In the genomic region with DNA sequence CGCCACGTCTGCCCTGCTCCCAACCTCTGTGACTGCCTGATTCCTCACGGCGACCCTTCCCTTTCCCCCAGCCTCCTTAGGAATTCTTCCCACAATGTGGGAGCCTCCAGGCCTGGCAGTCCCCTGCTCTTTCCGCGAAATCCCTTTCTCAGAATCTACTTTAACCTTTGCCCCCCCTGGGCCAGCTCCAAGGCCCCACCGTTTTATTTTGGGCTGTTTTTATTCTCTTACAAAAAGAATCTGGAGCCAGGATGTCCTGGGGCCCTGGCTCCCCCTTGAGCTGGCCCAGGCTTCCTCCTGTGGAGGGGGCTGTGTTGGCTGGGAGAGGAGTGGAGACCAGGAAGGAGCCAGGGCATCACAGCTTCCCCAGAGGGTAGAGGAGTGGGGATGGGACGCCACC, we compare ENCODE assay signal across 10 mouse cellular contexts.
DNase-seq lines count a peak whose midpoint lies in the region; ATAC-seq and TF ChIP-seq lines count a peak whose summit lies in the region.
"Had no signal": no experiment of that assay in that cellular context is flagged by ENCODE, and none has a peak within 500 bp of the region (broad histone marks: within the 10 kb centered on the region; RNA-seq: fewer than 3 reads in every experiment).

No protein-coding gene starts in this region.

- intact Hi-C loops in heart, postnatal 25 days (cut with DNase I) = no loop called here

- H3K9ac ChIP-seq in liver, adult 2 months (ENCODE audit: low read depth, low read length) = peak overlapping the region; percentile 42; the same call in 1 of the 2 replicates
- H3K9ac ChIP-seq in embryonic facial prominence, embryonic 15.5 days = no peak overlapping the region
- no peak overlapping the region for H3K9ac ChIP-seq in intestine, embryonic 16.5 days (ENCODE audit: low read depth, low read length)

- H3K79me2 ChIP-seq in liver, adult 2 months (ENCODE audit: control insufficient read depth, insufficient read depth, low read length) = no peaks in the 10 kb centered on the region

- H3K4me3 ChIP-seq in liver, adult 2 months (ENCODE audit: insufficient read depth, low read depth, low read length) = no peak overlapping the region
- H3K4me3 ChIP-seq in embryonic facial prominence, embryonic 15.5 days (replicated peaks) = no peak overlapping the region
- no peak overlapping the region for H3K4me3 ChIP-seq in intestine, embryonic 16.5 days (ENCODE audit: low read length)
- H3K4me3 ChIP-seq: myocyte had no signal

- peaks cover 31% of the 10 kb centered on the region for H3K36me3 ChIP-seq in liver, adult 2 months (ENCODE audit: control insufficient read depth, insufficient read depth, low read length)
- peaks cover 68% of the 10 kb centered on the region for H3K36me3 ChIP-seq in embryonic facial prominence, embryonic 15.5 days
- peaks cover 16% of the 10 kb centered on the region for H3K36me3 ChIP-seq in intestine, embryonic 16.5 days (ENCODE audit: control insufficient read depth, insufficient read depth, low read length)

- peak; percentile 94 for DNase-seq in heart, adult 11 months
- DNase-seq in heart, postnatal 25 days (ENCODE audit: low spot score) = no peak
- DNase-seq in liver, adult 2 months (ENCODE audit: extremely low read depth, low read depth, low spot score) = no peak
- no peak for DNase-seq in liver
- DNase-seq in kidney, postnatal 25 days = peak; percentile 76 to 82
- no peak for DNase-seq in spleen, postnatal 36 days (ENCODE audit: low spot score in 2 of 2)

- peak overlapping the region; percentile 54 for H3K27ac ChIP-seq in liver, adult 2 months (replicated peaks; ENCODE audit: insufficient read depth, low read depth, low read length)
- H3K27ac ChIP-seq in embryonic facial prominence, embryonic 15.5 days (replicated peaks) = peak overlapping the region; percentile 71
- no peak overlapping the region for H3K27ac ChIP-seq in intestine, embryonic 16.5 days (ENCODE audit: low read length)

- H3K9me3 ChIP-seq in embryonic facial prominence, embryonic 15.5 days (replicated peaks) = no peaks in the 10 kb centered on the region
- 0 out of 2 replicates have a peak, but pooled peaks cover 3% of the 10 kb centered on the region for H3K9me3 ChIP-seq in intestine, embryonic 16.5 days (ENCODE audit: control insufficient read depth, low read length)

- no peak for TF ChIP-seq POLR2A in liver, adult 2 months (IDR thresholded peaks at IDR 0.05; ENCODE audit: extremely low read depth, insufficient read depth, low read length)

- H3K27me3 ChIP-seq in liver, adult 2 months (ENCODE audit: control insufficient read depth, insufficient read depth, low read length) = no peaks in the 10 kb centered on the region
- no peaks in the 10 kb centered on the region for H3K27me3 ChIP-seq in embryonic facial prominence, embryonic 15.5 days
- no peaks in the 10 kb centered on the region for H3K27me3 ChIP-seq in intestine, embryonic 16.5 days (replicated peaks; ENCODE audit: control insufficient read depth, insufficient read depth, low read length)

- no peak overlapping the region for H3K4me2 ChIP-seq in embryonic facial prominence, embryonic 15.5 days (replicated peaks)
- no peak overlapping the region for H3K4me2 ChIP-seq in intestine, embryonic 16.5 days (ENCODE audit: low read depth, low read length)

- no peak for TF ChIP-seq CTCF in liver, adult 2 months (IDR thresholded peaks at IDR 0.05; ENCODE audit: low read depth, low read length)

- peaks cover 8% of the 10 kb centered on the region for H3K4me1 ChIP-seq in liver, adult 2 months (ENCODE audit: control insufficient read depth, insufficient read depth, low read length)
- peaks cover 15% of the 10 kb centered on the region for H3K4me1 ChIP-seq in embryonic facial prominence, embryonic 15.5 days
- no peaks in the 10 kb centered on the region for H3K4me1 ChIP-seq in intestine, embryonic 16.5 days (ENCODE audit: control insufficient read depth, insufficient read depth, low read length)

- no peak for ATAC-seq in embryonic facial prominence, embryonic 15.5 days (ENCODE audit: insufficient number of reproducible peaks, low FRiP score, low TSS enrichment, low read depth)
- ATAC-seq in intestine, embryonic 16.5 days = no peak
- ATAC-seq: CD4-positive, CD25-positive, alpha-beta regulatory T cell, adult 4 months had no signal

- 38% methylated on average over 8 of the region's 8 CpGs for WGBS in liver, adult 2 months
- WGBS in embryonic facial prominence, embryonic 15.5 days = 57% methylated on average over 8 of the region's 8 CpGs
- 74% methylated on average over 8 of the region's 8 CpGs for WGBS in intestine, embryonic 16.5 days

Comparison
In these comparisons a context has a peak if more than half of its experiments do, and no peak if none do; other contexts are left out.
1. DNase-seq: peak in heart, adult 11 months (single experiment) and kidney, postnatal 25 days (2 of 2); none in heart, postnatal 25 days (single experiment), liver, adult 2 months (single experiment), liver (single experiment) and spleen, postnatal 36 days (0 of 2).